Mouse (Mus musculus) cerebellum, adult 9-10 months (tissue): ENCODE data around the gene Fbxw21.
"Not testable (repeated sequence)": the region's sequence is repeated elsewhere in the genome, so short reads cannot be mapped to it uniquely, and the experiment has no call there.

Experiments used
- DNase-seq: peaks from one replicate; pipeline ENCODE4 v3.0.0; 2022

Gene Fbxw21

DNA sequence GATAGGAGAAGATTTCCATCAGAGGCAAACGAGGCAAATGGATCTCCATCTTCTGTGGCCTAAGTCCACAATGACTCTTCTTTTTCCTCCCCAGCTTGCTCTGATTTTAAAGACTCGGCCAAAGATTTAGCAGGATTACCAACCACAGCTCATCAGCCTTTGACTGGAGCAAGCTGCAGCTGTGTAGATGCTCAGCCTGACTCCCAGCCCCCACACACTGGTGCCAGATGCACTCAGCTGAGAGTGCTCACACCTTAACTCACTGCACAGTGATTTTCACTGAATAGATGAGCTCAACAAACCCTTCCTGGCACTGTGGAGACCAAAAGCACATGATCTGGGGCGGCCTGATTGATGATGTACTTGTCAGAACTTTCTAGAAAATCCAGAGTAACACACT is at the start of gene Fbxw21:
Gene Fbxw21 (minus strand): TSS at position 101 of the 400 bp plus-strand sequence.
- no peak for DNase-seq

DNA sequence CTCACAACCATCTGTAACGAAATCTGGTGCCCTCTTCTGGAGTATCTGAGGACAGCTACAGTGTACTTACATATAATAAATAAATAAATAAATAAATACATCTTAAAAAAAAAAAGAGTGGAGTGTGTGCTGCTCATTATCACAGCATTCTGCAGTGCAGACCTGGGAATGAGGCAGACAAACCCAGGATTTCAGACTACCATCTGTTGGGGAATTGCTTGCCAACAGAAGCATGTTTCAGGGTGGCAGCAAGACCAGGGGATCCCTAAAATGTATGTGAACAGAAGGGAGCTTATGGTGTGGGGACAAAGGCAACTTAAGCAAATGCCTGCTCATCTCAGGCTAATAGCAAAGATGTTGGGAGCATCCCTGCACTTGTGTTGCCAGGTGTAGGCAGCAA is 39.5 kb upstream of the Fbxw21 start:
- DNase-seq: not testable (repeated sequence)

GRCm38 (mm10) chr9:109200349-109200748 is 38.5 kb upstream of the Fbxw21 start:
- DNase-seq: no peak

GRCm38 (mm10) chr9:109199353-109199752 is 37.5 kb upstream of the Fbxw21 start:
- no peak for DNase-seq

DNA sequence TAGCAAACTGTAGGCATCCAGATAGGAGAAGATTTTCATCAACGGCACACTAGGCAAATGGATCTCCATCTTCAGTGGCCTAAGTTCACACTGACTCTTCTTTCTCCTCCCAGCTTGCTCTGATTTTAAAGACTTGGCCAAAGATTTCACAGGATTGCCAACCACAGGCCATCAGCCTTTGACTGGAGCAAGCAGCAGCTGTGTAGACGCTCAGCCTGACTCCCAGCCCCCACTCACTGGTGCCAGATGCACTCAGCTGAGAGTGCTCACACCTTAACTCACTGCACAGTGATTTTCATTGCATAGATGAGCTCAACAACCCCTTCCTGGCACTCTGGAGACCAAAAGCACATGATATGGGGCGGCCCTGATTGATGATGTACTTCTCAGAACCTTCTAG is 34.0 kb upstream of the Fbxw21 start, which contains the start of gene Fbxw13:
Gene Fbxw13 (minus strand): TSS at position 101 of the 400 bp plus-strand sequence.
- not testable (repeated sequence) for DNase-seq

DNA sequence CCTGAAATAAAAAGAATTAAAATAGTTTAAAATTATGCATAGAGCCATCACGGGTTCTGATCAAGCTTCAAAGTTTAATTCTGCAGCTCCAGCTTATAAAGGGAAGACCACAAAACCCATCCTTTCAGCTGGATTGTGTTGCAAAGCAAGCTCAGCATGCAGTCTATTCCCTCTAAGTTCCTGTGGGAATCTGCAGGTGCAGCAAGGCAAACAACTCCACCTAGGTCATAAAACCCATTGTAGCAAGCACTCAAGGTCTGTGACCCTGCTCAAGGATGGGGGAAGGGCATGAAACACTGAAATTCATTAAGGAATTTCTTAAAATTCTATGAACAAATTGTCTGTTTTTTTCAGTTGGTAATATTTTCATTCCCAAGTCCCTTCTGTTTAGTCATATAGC is 15.4 kb upstream of the Fbxw21 start:
- no peak for DNase-seq

GRCm38 (mm10) chr9:109176301-109176700 is 14.5 kb upstream of the Fbxw21 start:
- DNase-seq: no peak

- no peak for DNase-seq
Observed at GRCm38 (mm10) chr9:109167316-109167715, 5.5 kb upstream of the Fbxw21 start.

DNA sequence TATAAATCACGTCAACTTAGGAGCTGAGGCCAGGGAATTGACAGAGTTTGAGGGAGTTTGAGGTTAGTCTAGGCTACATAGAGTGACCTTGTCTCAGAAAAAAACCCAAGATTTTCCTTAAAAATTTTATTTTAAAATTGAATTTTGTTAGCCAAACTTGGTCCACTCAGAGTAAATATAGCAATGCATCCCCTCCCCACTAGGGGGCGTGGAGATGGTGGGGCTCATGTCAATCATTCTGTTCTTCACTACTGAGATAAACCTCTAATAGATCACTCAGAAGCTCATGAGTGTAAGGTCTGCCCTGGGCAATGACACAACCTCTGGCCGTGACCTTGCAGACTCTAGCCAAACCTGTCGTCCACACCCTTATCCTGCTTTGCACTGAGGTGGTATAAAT is 21.4 kb downstream of the Fbxw21 start:
- not testable (repeated sequence) for DNase-seq

DNA sequence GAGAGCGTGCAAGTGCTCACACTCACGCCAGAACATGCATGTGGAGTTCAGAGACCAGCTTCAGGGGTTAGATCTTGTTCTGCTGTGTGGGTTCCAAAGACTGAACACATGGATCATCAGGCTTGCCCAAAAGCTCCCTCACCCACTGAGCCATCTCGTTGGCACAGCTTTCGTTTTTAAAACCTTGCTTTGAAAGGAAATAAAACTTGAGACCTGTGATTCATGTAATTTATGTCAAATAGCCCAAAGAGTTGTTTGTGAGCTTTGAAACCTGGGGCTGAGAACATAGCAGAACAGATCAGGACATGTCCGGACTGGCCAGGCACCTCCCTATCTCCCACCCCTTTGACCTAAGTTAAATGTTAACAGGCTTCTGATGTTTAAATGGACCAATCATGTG is 31.8 kb downstream of the Fbxw21 start:
- DNase-seq: no peak

DNA sequence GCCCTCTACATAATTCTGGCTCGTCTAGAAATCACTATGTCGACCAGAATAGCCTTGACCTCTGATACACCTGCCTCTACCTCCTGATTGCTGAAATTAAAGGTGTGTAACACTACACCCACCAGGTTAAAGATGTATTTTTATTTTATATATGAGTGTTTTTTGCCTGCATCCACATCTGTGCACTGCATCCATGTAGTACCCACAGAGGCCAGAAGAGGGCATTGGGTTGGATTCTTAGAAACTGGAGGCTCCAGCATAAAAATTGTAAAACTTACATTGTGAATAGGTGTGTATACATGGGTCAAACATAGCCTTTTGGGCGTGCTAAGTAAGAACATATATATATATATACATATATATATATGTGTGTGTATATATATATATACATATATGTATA is 33.6 kb downstream of the Fbxw21 start:
- no peak for DNase-seq

GRCm38 (mm10) chr9:109127076-109127475 is 34.8 kb downstream of the Fbxw21 start:
- no peak for DNase-seq

DNA sequence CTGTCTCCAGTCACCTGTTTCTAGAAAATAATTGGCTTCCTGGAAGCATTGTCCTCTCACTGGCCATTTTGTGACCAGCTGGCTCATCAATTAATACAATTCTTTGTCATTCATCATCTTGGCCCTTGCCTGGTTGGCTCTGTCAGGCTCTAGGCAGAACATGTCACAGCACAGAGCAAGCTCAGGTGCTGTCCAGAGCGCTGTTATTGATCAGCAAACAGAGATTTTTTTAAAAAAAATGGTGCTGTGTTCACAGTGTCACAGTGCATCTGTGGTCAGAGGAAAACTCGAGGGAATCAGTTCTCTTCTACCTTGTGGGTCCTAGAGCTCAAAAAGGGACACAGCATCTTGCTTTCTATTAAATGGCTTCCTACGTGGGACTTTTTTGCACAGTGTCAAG is 36.4 kb downstream of the Fbxw21 start:
- no peak for DNase-seq

DNA sequence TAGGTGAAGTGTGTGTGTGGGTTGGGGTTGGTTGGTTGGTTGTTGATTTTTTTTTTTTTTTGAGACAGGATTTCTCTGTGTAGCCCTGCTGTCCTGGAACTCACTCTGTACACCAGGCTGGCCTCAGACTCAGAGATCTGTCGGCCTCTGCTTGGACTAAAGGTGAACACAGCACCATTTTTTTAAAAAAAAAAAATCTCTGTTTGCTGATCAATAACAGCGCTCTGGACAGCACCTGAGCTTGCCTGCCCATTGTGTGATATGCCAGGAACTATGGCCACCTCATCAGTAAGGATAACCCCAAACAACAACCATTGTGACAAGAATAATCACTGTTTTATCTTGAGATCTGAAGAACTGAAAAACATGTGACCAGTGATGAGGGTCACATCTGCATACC is 36.8 kb downstream of the Fbxw21 start:
- no peak for DNase-seq

GRCm38 (mm10) chr9:109124164-109124563 is 37.7 kb downstream of the Fbxw21 start:
- DNase-seq: no peak

DNA sequence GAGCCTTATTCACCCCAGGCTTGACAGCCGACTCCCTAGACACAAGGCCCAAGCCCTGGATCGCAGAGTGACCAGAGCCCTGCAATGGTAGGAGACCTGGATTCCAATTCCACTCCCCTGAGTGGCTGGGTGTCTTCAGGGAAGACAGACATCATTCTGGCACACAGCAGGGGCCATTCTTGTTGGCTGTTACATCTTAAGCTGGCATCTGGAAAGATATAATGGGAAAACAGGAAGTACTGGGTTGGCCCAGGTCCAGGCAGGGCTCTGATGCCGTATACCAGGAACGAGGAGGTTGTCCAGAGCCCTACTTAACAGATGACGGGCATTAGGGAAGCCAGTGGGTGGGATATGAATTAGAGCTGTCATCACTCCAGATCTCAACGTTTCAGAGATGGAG is 38.6 kb downstream of the Fbxw21 start:
- no peak for DNase-seq

- DNase-seq: peak; percentile 42
Observed at GRCm38 (mm10) chr9:109122553-109123085, 39.2 kb downstream of the Fbxw21 start.

GRCm38 (mm10) chr9:109120956-109121355 is 40.9 kb downstream of the Fbxw21 start:
- DNase-seq: no peak

- DNase-seq: no peak
Observed at GRCm38 (mm10) chr9:109119571-109119970, 42.3 kb downstream of the Fbxw21 start.

DNA sequence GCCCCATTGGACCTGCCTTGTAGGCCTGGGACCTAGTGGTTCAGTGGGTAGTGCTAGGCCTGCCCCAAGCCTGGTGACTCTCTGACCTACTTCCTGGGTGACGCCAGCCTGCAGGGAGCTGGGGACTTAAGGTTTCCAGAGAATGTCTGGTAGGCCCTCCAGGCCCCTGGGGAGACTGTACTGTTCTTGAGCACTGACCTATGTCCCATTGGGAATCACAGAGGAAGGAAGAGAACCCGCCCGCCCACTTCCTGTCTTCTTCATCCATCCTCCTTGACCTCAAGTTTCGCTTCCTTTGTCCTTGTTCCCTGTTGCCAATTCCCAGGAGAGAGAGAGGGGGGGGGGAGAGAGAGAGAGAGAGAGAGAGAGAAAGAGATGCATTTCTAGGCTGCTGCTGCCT is 43.7 kb downstream of the Fbxw21 start:
- no peak for DNase-seq

DNA sequence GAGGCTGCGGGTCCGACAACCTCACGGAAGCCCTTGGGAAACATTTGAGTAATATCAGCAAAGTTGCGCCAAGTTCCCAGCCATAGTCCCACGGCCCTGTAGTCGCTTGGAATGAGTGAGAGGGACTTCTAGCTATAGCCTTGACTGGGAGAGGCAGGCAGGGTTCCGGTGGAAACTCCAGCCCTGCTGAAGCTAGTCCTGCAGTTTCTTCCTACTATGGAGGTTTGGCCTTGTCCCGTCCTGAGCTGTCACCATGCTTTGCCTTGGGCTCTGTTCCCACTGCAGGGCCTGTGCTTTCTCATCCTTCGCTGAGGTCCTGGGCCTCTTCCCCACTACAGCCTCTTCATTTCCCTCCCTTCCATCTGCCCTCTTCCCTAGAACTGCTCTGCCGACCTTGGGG is 45.6 kb downstream of the Fbxw21 start:
- no peak for DNase-seq

DNA sequence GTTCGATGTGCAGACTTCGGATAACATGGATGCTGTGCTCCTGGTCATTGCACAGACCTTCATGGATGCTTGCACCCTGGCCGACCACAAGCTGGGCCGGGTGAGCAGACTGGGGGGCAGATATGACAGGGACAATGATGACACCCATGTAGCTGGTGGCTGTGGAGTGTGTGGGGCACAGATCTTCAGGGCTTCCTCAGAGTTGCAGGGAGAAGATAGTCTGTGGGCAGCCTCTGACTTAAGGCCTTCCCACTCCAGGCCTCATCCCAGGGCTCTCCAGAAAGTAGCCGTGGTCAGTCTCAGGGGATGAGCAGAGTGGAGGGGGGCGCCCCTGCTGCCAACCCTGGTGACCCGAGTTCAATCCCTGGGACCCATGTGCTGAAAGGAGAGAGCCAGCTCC is 47.0 kb downstream of the Fbxw21 start:
- DNase-seq: no peak

GRCm38 (mm10) chr9:109114276-109114675 is 47.6 kb downstream of the Fbxw21 start:
- no peak for DNase-seq

- DNase-seq: no peak
Observed at GRCm38 (mm10) chr9:109113331-109113730, 48.5 kb downstream of the Fbxw21 start.

DNA sequence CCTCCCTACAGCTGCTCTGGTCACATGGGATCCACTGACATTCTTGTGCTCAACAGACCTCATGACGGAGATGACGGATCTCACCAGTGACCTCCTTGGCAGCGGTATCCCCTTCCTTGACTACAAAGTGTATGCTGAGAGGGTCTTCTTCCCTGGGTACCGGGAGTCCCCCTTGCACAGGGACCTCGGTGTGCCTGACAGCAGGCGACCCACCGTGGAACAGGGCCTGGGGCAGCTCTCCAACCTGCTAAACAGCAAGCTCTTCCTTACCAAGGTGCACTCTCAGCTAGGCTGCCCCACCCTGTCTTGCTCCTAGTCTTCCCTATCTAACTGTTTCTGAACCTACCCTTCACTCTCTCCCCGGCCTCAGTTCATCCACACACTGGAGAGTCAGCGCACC is 50.2 kb downstream of the Fbxw21 start:
- DNase-seq: no peak

GRCm38 (mm10) chr9:109111101-109111500 is 50.7 kb downstream of the Fbxw21 start:
- DNase-seq: no peak
